Mouse (Mus musculus): ENCODE measurements at regions not wholly inside any gene's neighbourhood (a gene's known extent, or its start where the extent isn't known, plus 50 kb on each side); places are given as distances from the start of the nearest gene placed in this dataset.

DNA sequence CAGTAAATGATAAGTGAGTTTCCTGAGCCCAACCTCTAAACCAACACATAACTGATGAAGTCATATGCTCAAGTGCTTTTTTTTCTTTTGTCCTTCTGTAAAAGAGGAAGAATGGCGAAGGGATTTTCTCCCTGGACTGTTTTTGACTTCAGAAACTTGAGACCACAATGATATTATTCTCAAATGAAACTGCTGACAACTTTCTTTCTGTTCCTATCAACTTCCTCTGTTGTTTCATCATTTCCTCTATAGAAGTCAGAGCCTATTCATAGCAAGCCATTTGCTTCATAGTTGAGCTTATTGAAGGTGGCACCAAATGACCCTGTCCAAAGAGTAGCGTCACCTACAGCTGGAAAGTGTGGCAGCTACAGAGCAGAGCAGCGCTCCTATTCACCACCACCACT is 140.2 kb downstream of the Nfkbiz start:
- no peak for DNase-seq
- intact Hi-C loops (cut with DNase I): no loop called here

DNA sequence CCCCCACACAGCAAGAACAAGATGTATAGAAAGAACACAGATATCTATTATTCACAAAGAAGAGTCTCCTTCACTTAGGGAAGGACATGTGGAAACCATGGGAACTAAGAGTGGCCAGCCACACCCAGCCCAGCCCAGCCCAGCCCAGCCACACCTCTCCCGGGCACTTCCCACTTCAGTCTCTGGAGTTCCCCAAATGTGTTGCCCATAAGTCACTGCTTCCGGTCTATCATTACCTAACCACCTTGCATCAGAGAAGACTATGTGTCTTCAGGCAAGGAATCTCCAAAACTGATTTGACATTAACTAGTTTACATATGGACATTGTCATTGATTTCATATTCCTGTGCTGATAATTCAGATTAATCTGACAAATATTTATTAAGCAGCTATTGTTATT is 147.6 kb downstream of the Nfkbiz start:
- no peak for DNase-seq
- intact Hi-C loops (cut with DNase I): no loop called here

DNA sequence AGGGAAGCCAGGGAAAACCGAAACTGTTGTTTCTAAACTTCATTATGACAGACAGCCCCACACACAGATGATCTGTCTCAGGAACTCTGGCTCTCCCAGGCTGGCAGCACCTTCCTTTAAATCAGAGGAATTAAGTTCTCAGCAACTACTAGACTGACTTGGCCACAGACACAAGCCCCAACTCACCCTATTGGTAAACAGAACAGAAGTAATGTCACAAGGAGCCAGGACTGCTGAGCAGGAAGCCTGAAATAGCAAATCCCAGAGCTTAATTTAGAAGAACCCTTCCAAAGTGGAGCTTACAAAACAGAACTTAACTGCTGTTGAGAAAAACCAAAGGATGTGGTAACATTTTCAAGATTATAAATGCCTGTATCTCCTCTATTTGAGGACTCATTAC is 174.8 kb downstream of the Nfkbiz start:
- intact Hi-C loops (cut with DNase I): no loop called here
- DNase-seq: no peak

DNA sequence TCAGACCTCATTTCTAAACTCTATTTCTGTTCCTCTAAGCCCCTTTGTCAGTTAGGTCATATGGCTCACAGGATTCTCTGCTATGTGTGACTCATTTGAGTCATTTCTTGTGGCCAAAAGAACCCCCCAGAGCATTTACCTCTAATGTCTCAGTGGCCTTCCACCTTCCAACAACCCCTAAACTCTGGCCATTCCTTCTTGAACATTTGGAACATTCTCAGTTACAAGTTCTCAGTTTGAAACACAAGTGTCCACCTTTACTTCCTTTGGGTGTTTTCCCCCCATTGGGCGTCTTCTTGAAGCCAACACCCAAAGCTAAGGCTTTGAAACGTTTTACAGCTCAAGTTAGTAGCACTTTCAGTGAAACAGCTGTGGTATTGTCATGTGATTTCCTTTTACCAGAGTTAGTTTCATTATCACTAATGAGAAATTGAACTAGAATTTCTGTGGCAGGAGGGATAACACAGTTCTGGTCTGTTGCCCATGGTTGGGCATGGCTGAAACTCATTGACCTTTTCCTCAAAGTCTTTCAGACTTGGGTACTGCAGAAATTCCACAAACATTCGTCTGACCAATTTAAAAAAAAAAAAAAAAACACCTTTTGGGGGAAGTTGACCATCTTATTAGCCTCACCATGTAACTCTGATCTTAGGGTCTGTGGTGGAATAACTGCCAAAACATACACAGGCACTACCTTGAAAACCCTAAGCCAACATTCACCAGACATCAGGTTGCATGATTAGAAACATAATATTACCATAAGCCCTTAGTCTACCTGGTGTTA is 201.8 kb downstream of the Nfkbiz start:
- intact Hi-C loops (cut with DNase I): no loop called here
- DNase-seq: no peak

DNA sequence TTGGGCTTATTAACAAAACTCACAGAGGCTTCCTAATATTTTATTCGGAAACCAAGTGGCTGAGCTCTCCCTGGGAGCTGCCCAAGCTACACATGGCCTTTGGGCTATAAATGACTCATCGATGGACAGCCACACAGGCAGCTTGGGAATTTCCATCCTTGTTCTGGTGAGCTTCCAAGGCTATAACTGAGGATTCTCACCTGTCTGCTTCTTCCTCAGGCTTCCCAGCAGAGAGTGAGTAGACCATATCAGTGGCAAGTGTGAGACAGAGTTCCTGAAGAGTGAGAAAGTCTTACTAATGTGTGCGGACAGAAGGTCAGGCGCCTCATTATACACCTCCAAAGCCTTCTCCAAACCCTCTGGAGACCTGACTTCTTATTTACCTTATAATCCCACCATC is 202.5 kb downstream of the Nfkbiz start:
- no peak for DNase-seq
- intact Hi-C loops (cut with DNase I): no loop called here

DNA sequence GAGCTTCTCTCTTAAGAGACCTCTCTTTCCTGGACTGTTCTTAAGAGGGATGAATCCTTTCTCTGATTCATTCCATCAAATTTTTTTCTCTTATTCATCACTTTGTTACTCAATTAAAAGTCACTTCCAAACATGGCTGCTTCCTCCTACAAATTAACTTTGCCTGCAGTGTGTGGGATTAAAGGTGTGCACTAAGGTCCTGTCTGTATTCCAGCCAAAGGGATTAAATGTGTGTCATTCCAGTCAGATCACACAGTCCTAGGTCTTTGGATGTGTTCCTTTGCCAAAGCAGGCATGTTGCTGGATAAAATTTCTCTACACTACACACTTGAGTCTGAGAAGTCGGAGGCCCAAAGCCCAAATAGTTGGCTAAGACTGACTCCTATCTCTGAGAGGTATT is 204.0 kb downstream of the Nfkbiz start:
- no peak for DNase-seq
- intact Hi-C loops (cut with DNase I): no loop called here

DNA sequence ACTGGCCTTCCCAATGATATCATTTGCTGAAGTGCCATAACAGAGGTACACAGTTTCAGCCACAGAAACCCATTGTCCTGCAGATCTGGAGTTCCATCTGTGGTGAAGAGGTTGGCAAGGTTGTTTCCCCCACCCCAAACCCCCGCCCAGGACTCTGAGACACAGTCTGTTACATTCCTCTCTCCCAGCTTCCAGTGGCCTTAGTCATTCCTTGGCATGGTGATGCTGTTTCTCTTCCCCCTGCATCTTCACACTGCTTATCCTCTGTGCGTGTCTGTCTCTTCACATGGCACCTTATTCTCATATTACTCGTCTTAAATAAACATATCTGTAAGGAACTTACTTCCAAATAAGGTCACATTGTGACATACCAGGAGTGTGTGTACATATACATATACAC is 206.5 kb downstream of the Nfkbiz start:
- no peak for DNase-seq
- intact Hi-C loops (cut with DNase I): no loop called here

DNA sequence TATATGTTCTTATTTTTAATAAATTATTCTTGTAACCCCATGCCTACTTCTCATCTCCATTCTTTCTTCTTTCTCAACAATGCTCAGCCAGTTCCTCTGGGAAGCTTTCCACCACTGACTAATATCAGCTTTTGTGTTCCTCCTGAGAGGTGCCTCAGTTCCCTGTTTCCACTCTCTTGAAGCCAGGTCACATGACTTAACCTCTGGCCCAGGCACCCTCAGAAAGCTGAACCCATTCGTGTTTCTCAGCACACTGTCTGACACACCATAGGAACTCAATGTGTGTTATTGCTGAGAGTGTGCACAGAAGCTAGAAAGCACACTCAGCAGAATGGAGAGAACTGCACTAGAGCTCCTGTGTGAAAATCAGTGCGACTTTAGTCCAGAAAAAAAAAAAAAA is 207.1 kb downstream of the Nfkbiz start:
- intact Hi-C loops (cut with DNase I): no loop called here
- no peak for DNase-seq

DNA sequence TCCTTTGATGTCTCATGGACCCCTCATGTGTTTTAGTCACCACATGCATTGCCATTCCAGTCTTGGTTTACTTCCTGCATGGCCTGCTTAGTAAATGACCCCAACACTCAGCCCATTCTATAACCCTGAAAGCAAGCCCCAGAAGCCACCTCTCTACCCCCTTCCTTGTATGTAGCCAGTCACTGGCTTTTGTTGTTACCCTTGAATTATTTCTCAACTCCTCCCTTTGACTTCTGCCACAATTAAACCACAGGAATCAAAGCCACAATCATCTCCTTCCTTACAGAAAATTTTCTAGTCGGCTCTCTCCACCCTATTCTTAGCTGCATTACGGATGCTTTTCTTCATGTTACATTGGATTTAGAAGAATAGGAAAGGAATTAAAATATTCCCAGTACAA is 207.7 kb downstream of the Nfkbiz start:
- DNase-seq: no peak
- intact Hi-C loops (cut with DNase I): no loop called here

DNA sequence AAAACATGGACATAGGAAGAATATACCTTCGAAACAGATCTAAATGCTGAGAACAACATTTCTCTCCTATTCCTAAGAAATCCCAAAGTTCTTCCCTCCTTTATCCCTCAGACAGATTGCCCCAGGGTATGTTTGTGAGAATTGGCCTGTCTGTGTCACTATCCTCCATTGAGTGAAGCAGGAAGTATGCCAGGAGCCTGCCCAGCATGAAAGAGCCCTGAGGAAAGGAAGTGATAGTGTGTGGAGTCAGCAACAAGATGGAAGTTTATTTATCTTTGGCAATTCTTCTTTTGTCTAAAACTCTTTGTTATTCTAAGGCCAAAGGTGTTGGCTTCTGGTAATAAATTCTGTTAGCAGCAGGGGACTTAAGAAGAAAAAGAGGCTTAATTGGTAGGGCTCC is 211.2 kb downstream of the Nfkbiz start:
- intact Hi-C loops (cut with DNase I): no loop called here
- DNase-seq: no peak

DNA sequence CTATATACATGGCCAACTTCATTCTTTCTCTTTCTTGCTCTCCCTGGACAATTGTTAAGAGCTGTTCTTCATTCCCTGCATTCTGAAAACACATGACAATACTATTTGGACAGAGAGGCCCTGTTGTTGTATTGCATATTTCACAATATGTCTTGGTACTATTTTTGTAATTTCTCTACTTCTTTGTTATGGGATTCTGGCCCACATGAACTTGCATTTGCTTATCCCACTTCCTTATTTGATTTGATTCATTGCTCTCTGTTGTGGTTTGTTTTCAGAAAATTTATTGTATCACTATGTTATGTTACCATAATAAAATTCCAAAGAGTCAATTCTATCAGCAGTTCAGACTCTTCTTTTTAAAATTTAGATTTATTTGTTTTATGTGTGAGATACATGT is 215.3 kb downstream of the Nfkbiz start:
- intact Hi-C loops (cut with DNase I): no loop called here
- DNase-seq: no peak

DNA sequence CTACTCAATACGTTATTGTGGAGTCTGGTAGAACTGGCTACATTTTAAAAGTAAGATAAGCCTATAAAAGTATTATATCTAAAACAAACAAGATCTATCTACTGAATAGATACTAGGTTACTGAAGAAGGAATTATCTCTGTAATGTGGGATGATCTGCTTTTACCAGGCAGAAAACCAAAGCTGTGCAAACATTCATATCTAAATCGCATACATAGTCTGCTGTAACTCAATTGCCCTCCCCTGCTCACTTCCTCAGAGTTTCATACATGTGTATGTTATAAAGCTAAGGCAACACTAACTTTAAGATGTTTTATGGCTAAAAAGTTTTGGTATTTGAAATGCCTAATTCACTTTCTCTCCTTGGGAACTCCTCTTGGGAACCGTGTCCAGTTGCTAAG is 219.0 kb downstream of the Nfkbiz start:
- DNase-seq: no peak
- intact Hi-C loops (cut with DNase I): no loop called here

DNA sequence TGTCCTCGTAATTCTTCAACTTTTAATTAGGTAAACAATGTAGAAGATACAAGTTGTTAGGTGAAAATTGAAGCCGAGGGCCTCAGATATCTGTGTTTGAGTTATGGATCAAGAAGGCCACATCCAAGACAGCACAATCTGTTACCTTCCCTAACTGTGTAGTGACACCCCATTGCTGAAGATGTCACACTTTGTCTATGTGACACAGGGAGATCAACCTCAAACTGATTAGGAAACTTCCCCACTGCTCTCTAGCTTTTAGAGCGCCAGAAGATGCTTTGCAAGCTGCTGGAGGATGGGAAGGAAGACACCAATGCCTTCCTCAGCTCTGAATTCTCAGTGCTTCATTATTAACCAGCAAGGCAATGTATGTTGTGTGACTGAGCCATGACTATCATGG is 220.7 kb downstream of the Nfkbiz start:
- intact Hi-C loops (cut with DNase I): no loop called here

DNA sequence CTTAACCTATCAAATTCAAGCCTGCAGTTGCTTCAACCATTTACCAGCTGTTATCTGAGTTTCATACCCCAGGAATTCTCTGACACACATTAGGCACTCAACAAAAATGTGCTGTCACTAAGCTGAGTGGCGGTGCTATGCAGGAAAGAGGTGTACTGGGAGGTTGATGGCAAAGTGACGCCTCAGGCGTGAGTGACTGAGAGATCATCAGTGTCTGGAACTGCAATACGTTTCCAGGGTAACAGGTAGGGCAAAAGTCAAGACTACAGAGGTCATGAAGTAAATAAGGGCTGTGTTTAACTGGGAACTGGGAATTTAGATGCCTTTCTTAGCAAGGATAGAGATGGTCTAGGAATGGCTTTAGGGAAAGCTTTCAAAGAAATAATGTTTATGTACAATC is 221.2 kb downstream of the Nfkbiz start:
- intact Hi-C loops (cut with DNase I): no loop called here
- DNase-seq: no peak

More for the DNA sequence above, 220.7 kb downstream of the Nfkbiz start:
- no peak for DNase-seq

DNA sequence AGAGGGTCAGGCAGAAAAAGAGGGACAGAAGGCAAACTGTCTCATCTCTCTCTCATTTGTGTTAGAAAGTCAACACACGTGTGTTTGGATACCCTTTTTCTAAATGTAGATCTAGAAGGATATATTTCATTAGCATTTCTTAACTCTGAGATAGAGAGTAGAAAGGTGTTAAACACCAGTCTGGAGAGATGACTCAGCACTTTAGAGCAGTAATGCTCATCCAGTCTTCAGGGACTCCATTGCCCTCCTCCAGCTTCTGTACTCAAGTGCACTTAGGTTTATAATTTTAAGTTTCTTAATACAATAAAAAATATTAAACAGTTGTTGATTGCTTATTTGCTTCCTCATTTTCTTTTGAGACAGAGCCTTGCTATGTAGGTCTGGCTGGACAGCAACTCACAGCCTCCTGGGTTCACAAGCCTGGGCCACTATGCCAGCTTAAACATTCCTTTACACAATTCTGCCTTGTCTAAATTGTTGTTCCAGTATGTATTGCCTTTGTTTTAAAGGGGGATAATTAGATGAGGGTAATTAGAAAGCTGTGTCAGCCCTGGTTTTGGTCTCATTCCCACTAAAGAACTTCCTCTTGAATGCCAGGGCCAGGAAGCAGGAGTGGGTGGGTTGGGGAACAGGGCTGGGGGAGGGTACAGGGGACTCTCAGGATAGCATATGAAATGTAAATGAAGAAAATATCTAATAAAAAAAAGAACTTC is 222.1 kb downstream of the Nfkbiz start:
- intact Hi-C loops (cut with DNase I): no loop called here
- no peak for DNase-seq

DNA sequence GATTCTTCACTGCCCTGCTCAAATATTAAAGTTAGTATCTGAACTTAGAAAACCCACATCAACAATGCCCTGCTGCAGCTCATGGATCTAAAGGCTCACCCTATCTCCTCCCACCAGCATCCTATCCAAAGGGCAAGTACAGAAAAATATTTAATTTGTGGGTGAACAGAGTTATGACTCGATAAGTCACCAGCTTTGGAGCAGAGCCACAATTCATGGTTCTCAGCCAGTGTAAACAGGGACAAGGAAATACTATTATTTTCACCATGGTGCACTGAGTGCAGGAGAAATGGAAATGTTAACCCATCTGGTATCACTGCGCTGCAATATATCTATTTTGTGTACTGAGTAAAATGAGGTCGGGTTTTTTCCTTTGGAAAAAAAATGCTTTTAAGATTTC is 225.8 kb downstream of the Nfkbiz start:
- DNase-seq: peak in 1 of 2 experiments; percentile 16
- intact Hi-C loops (cut with DNase I): no loop called here

DNA sequence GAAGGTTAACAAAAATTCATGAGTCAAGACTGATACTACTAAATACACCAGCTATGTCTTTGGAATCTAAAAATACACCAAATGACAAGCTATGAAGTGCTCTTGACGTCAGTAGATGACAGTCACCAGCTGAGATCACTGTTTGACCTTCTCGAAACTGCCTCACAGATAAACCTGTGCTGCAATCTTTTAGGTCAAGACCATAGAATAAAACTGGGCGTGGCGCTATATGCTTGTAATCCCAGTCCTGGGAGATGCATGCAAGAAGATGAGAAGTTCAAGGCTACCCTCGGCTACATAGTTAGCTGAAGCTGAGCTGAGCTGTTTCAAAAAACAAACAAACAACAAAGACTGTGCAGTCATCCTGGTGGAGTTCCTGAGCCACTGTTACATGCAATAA is 226.7 kb downstream of the Nfkbiz start:
- intact Hi-C loops (cut with DNase I): no loop called here
- DNase-seq: no peak

DNA sequence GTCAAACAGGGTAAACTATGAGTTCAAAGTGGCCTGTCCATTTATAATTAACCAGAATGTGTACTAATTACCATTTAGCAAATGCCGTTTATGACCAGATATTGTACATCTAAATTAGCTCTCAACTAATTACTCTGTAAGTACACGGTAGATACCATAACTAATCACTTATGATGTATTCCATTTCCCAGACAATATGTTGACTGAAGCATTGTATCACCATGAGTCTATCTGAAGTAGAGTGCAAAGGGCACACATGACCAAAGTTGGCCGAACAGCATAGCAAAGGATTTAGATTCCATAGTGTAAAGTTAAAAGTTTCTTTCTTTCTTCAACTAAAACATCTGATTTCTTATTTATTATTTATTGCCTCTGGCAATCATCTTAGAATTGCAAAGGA is 227.5 kb downstream of the Nfkbiz start:
- no peak for DNase-seq
- intact Hi-C loops (cut with DNase I): no loop called here

DNA sequence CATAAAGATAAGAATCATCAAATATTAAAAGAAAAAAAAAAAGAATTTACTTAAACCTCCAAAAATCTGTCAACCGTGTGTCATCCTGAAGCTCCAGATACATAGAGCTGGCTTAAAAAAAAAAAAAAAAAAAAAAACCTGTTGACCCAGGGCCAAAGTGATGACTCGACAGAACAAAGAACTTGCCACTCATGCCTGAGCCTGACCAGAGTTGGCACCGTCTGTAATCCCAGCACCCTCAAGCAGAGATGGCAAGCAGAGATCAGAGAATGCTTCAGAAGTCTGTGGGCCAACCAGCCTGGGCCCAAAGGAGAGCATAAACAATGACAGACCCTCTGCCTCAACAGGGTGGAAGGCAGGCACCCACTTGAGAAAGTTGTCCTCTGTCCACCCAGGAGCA is 230.3 kb downstream of the Nfkbiz start:
- intact Hi-C loops (cut with DNase I): no loop called here
- DNase-seq: no peak

DNA sequence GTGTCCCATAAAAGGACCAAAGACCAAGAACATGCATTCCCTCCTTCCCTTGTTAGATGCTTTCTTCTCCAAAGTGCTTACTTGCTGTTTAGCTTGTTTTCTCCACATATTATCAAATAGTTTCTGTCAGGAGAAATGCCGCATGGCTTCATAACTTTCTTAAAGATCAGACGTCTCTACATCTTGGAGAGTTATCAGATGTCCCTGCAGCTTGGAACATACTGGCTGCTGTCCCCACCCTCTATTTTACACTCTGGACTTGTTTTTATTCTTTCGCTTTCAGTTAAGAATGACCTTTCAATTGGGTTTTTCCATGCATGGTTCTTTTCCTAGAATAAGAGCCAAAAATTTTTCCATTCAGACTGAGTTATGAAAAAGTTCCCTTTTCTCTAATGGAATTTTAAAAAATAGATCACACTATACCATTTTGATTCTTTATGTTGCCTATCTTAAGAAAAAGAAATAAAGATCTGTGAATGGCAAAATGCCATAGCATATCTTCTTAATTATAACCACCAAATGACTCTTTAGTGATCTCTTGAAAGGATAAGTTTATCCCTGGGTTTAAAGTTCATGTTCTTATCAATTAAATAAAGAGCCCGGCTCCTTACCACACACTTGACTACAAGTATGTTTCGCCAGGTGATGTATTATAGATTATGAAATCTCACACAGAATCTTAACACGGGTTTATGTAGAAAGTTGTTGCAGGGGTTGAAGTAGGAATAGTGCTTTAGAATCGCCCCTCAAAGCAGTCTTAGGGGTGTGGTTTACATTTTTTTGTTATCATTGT is 232.1 kb downstream of the Nfkbiz start:
- intact Hi-C loops (cut with DNase I): no loop called here
- DNase-seq: no peak

DNA sequence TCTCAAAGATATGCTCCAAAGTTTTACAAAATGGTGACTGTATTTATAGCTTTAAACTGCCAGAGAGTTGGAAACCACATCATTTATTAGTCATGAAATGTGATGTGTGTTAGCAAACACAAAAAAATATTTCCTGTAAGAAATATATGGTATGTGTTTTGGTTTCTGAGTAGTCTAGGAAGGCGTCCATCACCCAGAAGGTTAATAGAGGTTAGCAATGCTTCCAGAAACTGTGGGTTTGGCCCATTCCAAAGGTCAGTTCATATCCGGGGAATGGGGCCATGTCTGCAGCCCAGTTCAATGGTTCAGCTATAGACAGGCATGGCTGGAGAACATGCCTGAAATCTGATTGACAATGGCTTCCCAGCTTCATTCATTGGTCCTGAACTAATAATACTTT is 235.1 kb downstream of the Nfkbiz start:
- DNase-seq: no peak
- intact Hi-C loops (cut with DNase I): no loop called here

Data from heart, postnatal 14 days (tissue).